Comparison of ENCODE assay signal across 24 mouse cellular contexts in genomic region chr9:78095686-78096085, GRCm38 (mm10). TPM values are rescaled to one million over a fixed set of nuclear protein-coding genes. Genes with fewer than 3 reads are reported as not detected.
DNase-seq lines count a peak whose midpoint lies in the region; ATAC-seq and TF ChIP-seq lines count a peak whose summit lies in the region.
"Had no signal": no experiment of that assay in that cellular context is flagged by ENCODE, and none has a peak within 500 bp of the region (broad histone marks: within the 10 kb centered on the region; RNA-seq: fewer than 3 reads in every experiment).

No protein-coding gene starts in this region.

- H3K4me3 ChIP-seq in gastrocnemius, adult 2 months: no peak overlapping the region
- H3K4me3 ChIP-seq: embryonic facial prominence, embryonic 13.5 days; embryonic facial prominence, embryonic 15.5 days; erythroblast, embryonic 14.5 days; forebrain, embryonic 10.5 days; forebrain, embryonic 12.5 days had no signal

- no peak for ATAC-seq in megakaryocyte-erythroid progenitor cell, adult 5-6 weeks (replicated peaks; ENCODE audit: low FRiP score, low TSS enrichment, poor library complexity, severe bottlenecking)
- ATAC-seq: forebrain, embryonic 14.5 days had no signal

- H3K27ac ChIP-seq in gastrocnemius, adult 2 months: peak overlapping the region; percentile 72
- H3K27ac ChIP-seq: embryonic facial prominence, embryonic 13.5 days; embryonic facial prominence, embryonic 15.5 days; forebrain, embryonic 10.5 days; forebrain, embryonic 12.5 days had no signal

- TF ChIP-seq CTCF in gastrocnemius, adult 2 months (IDR thresholded peaks at IDR 0.05): no peak

- intact Hi-C loops in gastrocnemius, adult 2 months (cut with DNase I): no loop called here
- intact Hi-C loops in gastrocnemius, postnatal 14 days (cut with DNase I; ENCODE audit: low total_unique reads): no loop called here

- DNase-seq in gastrocnemius, adult 2 months: peak; percentile 62
- DNase-seq in gastrocnemius, postnatal 10 days: no peak
- DNase-seq in gastrocnemius, postnatal 25 days: peak; percentile 40
- no peak for DNase-seq in gastrocnemius, postnatal 14 days
- DNase-seq in skeletal muscle tissue, adult 2 months (ENCODE audit: low read depth, low spot score): peak; percentile 70
- DNase-seq: adrenal gland, adult 2 months; adrenal gland, postnatal 10 days; adrenal gland, postnatal 25 days; cerebellum, adult 11 months; cerebellum, adult 18-20 months; cerebellum, adult 8-10 months; cerebellum, adult 9-11 months; cerebellum, postnatal 36 days; embryo, embryonic 11 days had no signal

RNA-seq across cellular contexts. Expression of gene Fbxo9, which starts 13.2 kb away (rescaled TPM):
- 10 to 100 TPM; 43.3 to 49.0 TPM for total RNA-seq in gastrocnemius, adult 2 months (2021)
- total RNA-seq in gastrocnemius, postnatal 10 days (2021): 10 to 100 TPM; 54.2 to 55.2 TPM
- 10 to 100 TPM; 47.3 to 56.5 TPM for total RNA-seq in gastrocnemius, postnatal 25 days (2021)
- total RNA-seq in gastrocnemius, postnatal 14 days (2021): 10 to 100 TPM; 60.8 to 68.0 TPM
- total RNA-seq in megakaryocyte-erythroid progenitor cell, adult 5-6 weeks (2014; fragmentation: Nextera tagmentation): 72.9 and 109 TPM in 2 replicates
- 69.2 and 112 TPM in 2 replicates for total RNA-seq in megakaryocyte-erythroid progenitor cell, adult 5-6 weeks (2017)

RNA-seq across cellular contexts. Expression of gene Ick, which starts 13.3 kb away (rescaled TPM):
- total RNA-seq in gastrocnemius, adult 2 months (2021): 1 to 10 TPM; 5.0 to 6.4 TPM
- 10 to 100 TPM; 15.5 to 20.6 TPM for total RNA-seq in gastrocnemius, postnatal 10 days (2021)
- 1 to 10 TPM; 6.3 to 7.2 TPM for total RNA-seq in gastrocnemius, postnatal 25 days (2021)
- 10 to 100 TPM; 11.1 to 13.2 TPM for total RNA-seq in gastrocnemius, postnatal 14 days (2021)
- 18.1 and 22.3 TPM in 2 replicates for total RNA-seq in megakaryocyte-erythroid progenitor cell, adult 5-6 weeks (2014; fragmentation: Nextera tagmentation)
- total RNA-seq in megakaryocyte-erythroid progenitor cell, adult 5-6 weeks (2017): 15.4 and 17.1 TPM in 2 replicates

RNA-seq across cellular contexts. Expression of gene Gcm1, which starts 44.0 kb away (rescaled TPM):
- total RNA-seq in gastrocnemius, adult 2 months (2021): not detected
- total RNA-seq in gastrocnemius, postnatal 10 days (2021): not detected
- not detected for total RNA-seq in gastrocnemius, postnatal 25 days (2021)
- not detected for total RNA-seq in gastrocnemius, postnatal 14 days (2021)
- total RNA-seq in megakaryocyte-erythroid progenitor cell, adult 5-6 weeks (2014; fragmentation: Nextera tagmentation): not detected in 2 replicates
- total RNA-seq in megakaryocyte-erythroid progenitor cell, adult 5-6 weeks (2017): not detected in 2 replicates
- total RNA-seq: adrenal gland, adult 2 months; adrenal gland, postnatal 10 days; adrenal gland, postnatal 25 days; adrenal gland, postnatal 4 days; common myeloid progenitor, adult 5-6 weeks; MEL had no signal

Comparison
In these comparisons a context has a peak if more than half of its experiments do, and no peak if none do; other contexts are left out.
1. DNase-seq: peak in gastrocnemius, adult 2 months (single experiment), gastrocnemius, postnatal 25 days (single experiment) and skeletal muscle tissue, adult 2 months (single experiment); none in gastrocnemius, postnatal 10 days (single experiment) and gastrocnemius, postnatal 14 days (single experiment).